ENCODE assay signal across 11 mouse cellular contexts in genomic region chr19:45160523-45160922, GRCm38 (mm10). TPM values are rescaled to one million over a fixed set of nuclear protein-coding genes. Genes with fewer than 3 reads are reported as not detected.
DNase-seq lines count a peak whose midpoint lies in the region; ATAC-seq and TF ChIP-seq lines count a peak whose summit lies in the region.
"Had no signal": no experiment of that assay in that cellular context is flagged by ENCODE, and none has a peak within 500 bp of the region (broad histone marks: within the 10 kb centered on the region; RNA-seq: fewer than 3 reads in every experiment).

No protein-coding gene starts in this region.

- TF ChIP-seq CTCF in heart, adult 2 months (IDR thresholded peaks at IDR 0.05) = no peak

- WGBS in heart, embryonic 15.5 days = 3% methylated on average over 5 of the region's 5 CpGs
- WGBS in heart, adult 2 months = 1% methylated on average over 5 of the region's 5 CpGs
- WGBS in midbrain, embryonic 13.5 days = 0% methylated on average over 5 of the region's 5 CpGs
- WGBS in midbrain, embryonic 14.5 days = 0% methylated on average over 5 of the region's 5 CpGs
- 5% methylated on average over 5 of the region's 5 CpGs for WGBS in liver, embryonic 12.5 days (ENCODE audit: insufficient replicate concordance)

- peaks cover 6% of the 10 kb centered on the region for H3K4me1 ChIP-seq in heart, embryonic 15.5 days (replicated peaks)
- no peaks in the 10 kb centered on the region for H3K4me1 ChIP-seq in heart, adult 2 months (ENCODE audit: control insufficient read depth, insufficient read depth, low read length)
- H3K4me1 ChIP-seq in midbrain, embryonic 13.5 days (replicated peaks) = no peaks in the 10 kb centered on the region
- no peaks in the 10 kb centered on the region for H3K4me1 ChIP-seq in midbrain, embryonic 14.5 days (ENCODE audit: control insufficient read depth, insufficient read depth, low read length)
- H3K4me1 ChIP-seq in liver, embryonic 12.5 days = no peaks in the 10 kb centered on the region

- TF ChIP-seq POLR2A in heart, adult 2 months (IDR thresholded peaks at IDR 0.05; ENCODE audit: insufficient read depth, low read depth, low read length) = no peak

- no peaks in the 10 kb centered on the region for H3K36me3 ChIP-seq in heart, embryonic 15.5 days
- H3K36me3 ChIP-seq in heart, adult 2 months (ENCODE audit: control insufficient read depth, insufficient read depth, low read length) = no peaks in the 10 kb centered on the region
- no peaks in the 10 kb centered on the region for H3K36me3 ChIP-seq in midbrain, embryonic 13.5 days
- no peaks in the 10 kb centered on the region for H3K36me3 ChIP-seq in midbrain, embryonic 14.5 days (ENCODE audit: control insufficient read depth, insufficient read depth, low read length)
- no peaks in the 10 kb centered on the region for H3K36me3 ChIP-seq in liver, embryonic 12.5 days

- H3K4me3 ChIP-seq in heart, embryonic 15.5 days = peak overlapping the region; percentile 16; the same call in 1 of the 2 replicates
- H3K4me3 ChIP-seq in heart, adult 2 months = no peak overlapping the region
- H3K4me3 ChIP-seq in midbrain, embryonic 13.5 days (replicated peaks) = no peak overlapping the region
- H3K4me3 ChIP-seq in midbrain, embryonic 14.5 days (replicated peaks; ENCODE audit: low read depth, low read length) = no peak overlapping the region
- H3K4me3 ChIP-seq in liver, embryonic 12.5 days = no peak overlapping the region

- H3K27ac ChIP-seq in heart, embryonic 15.5 days = no peak overlapping the region
- H3K27ac ChIP-seq in heart, adult 2 months = no peak overlapping the region
- no peak overlapping the region for H3K27ac ChIP-seq in midbrain, embryonic 13.5 days
- no peak overlapping the region for H3K27ac ChIP-seq in midbrain, embryonic 14.5 days (replicated peaks; ENCODE audit: low read depth, low read length)
- no peak overlapping the region for H3K27ac ChIP-seq in liver, embryonic 12.5 days

- H3K9ac ChIP-seq in heart, embryonic 15.5 days = no peak overlapping the region
- no peak overlapping the region for H3K9ac ChIP-seq in heart, adult 2 months (ENCODE audit: low read depth, low read length)
- H3K9ac ChIP-seq in midbrain, embryonic 13.5 days (replicated peaks) = no peak overlapping the region
- H3K9ac ChIP-seq in midbrain, embryonic 14.5 days (replicated peaks; ENCODE audit: low read length) = no peak overlapping the region
- no peak overlapping the region for H3K9ac ChIP-seq in liver, embryonic 12.5 days
- H3K9ac ChIP-seq: forebrain, postnatal 0 days had no signal

- intact Hi-C loops in heart, adult 2 months (cut with DNase I) = loop anchor here (2.0 kb wide), 1 partner anchor 86 kb away; the partner anchor contains the start of gene Kazald1

- no peak for TF ChIP-seq EP300 in heart, adult 2 months (IDR thresholded peaks at IDR 0.05; ENCODE audit: insufficient read depth, low read depth, low read length)

- peak overlapping the region; percentile 45 for H3K4me2 ChIP-seq in heart, embryonic 15.5 days
- no peak overlapping the region for H3K4me2 ChIP-seq in midbrain, embryonic 13.5 days (replicated peaks)
- no peak overlapping the region for H3K4me2 ChIP-seq in midbrain, embryonic 14.5 days (ENCODE audit: low read length)
- peak overlapping the region; percentile 39 for H3K4me2 ChIP-seq in liver, embryonic 12.5 days

- ATAC-seq in heart, embryonic 15.5 days (replicated peaks; ENCODE audit: insufficient number of reproducible peaks, insufficient read depth, low FRiP score, low read depth) = no peak
- 0 out of 2 replicates have a peak, but pooled peaks have one; percentile 34 for ATAC-seq in midbrain, embryonic 13.5 days
- ATAC-seq in midbrain, embryonic 14.5 days (ENCODE audit: low FRiP score, low TSS enrichment) = no peak
- no peak for ATAC-seq in liver, embryonic 12.5 days
- ATAC-seq in erythroid progenitor cell, adult 5-6 weeks (replicated peaks; ENCODE audit: low FRiP score, poor library complexity, severe bottlenecking) = no peak

- H3K79me2 ChIP-seq in heart, adult 2 months (replicated peaks; ENCODE audit: control insufficient read depth, insufficient read depth, low read length) = no peaks in the 10 kb centered on the region

- no peaks in the 10 kb centered on the region for H3K9me3 ChIP-seq in heart, embryonic 15.5 days (replicated peaks)
- H3K9me3 ChIP-seq in midbrain, embryonic 13.5 days = no peaks in the 10 kb centered on the region
- no peaks in the 10 kb centered on the region for H3K9me3 ChIP-seq in midbrain, embryonic 14.5 days (ENCODE audit: control insufficient read depth, low read length)
- no peaks in the 10 kb centered on the region for H3K9me3 ChIP-seq in liver, embryonic 12.5 days (replicated peaks)

- peaks cover 100% of the 10 kb centered on the region for H3K27me3 ChIP-seq in heart, embryonic 15.5 days
- H3K27me3 ChIP-seq in heart, adult 2 months (ENCODE audit: control insufficient read depth, insufficient read depth, low read length) = peaks cover 21% of the 10 kb centered on the region
- H3K27me3 ChIP-seq in midbrain, embryonic 13.5 days = peaks cover 100% of the 10 kb centered on the region
- H3K27me3 ChIP-seq in midbrain, embryonic 14.5 days (ENCODE audit: control insufficient read depth, insufficient read depth, low read length) = peaks cover 96% of the 10 kb centered on the region
- H3K27me3 ChIP-seq in liver, embryonic 12.5 days (replicated peaks) = peaks cover 100% of the 10 kb centered on the region

- DNase-seq in heart, adult 2 months = no peak
- no peak for DNase-seq in midbrain, embryonic 14.5 days
- no peak for DNase-seq in frontal cortex, postnatal 36 days (ENCODE audit: low spot score in 2 of 2)
- no peak for DNase-seq in layer of hippocampus, postnatal 25 days (ENCODE audit: extremely low spot score in 1 of 2, low spot score in 1 of 2)

RNA-seq across cellular contexts. Expression of gene Tlx1, which starts 10.0 kb away (rescaled TPM):
- 0.28 and 0.40 TPM in 2 replicates for polyA plus RNA-seq in heart, embryonic 15.5 days (2015; fragmentation: Nextera tagmentation; extraction: Ambion mirVana)
- total RNA-seq in heart, adult 2 months (2021) = under 1 TPM; 0.10 to 0.11 TPM
- polyA plus RNA-seq in heart, adult 2 months (2012; rRNA removed) = 0.09 and 0.20 TPM in 2 replicates
- polyA plus RNA-seq in midbrain, embryonic 13.5 days (2015; fragmentation: Nextera tagmentation; extraction: Ambion mirVana) = 0.07 TPM in 1 of 2 replicates, not detected in the other
- polyA plus RNA-seq in midbrain, embryonic 14.5 days (2014; fragmentation: Nextera tagmentation; extraction: Ambion mirVana) = not detected in 2 replicates
- polyA plus RNA-seq in liver, embryonic 12.5 days (2016; fragmentation: Nextera tagmentation; extraction: Ambion mirVana) = not detected in 2 replicates
- total RNA-seq in erythroid progenitor cell, adult 5-6 weeks (2015; ENCODE audit: low replicate concordance) = not detected in 2 replicates
- not detected in 2 replicates for total RNA-seq in erythroid progenitor cell, adult 5-6 weeks (2017; ENCODE audit: low replicate concordance)
- total RNA-seq in layer of hippocampus, postnatal 25 days (2021) = not detected
- total RNA-seq: forebrain, postnatal 0 days; layer of hippocampus, adult 18-20 months had no signal
- polyA plus RNA-seq: forebrain, postnatal 0 days; lung, embryonic 16.5 days had no signal

Comparison
In these comparisons a context has a peak if more than half of its experiments do, and no peak if none do; other contexts are left out.
1. H3K4me2 ChIP-seq: peak in heart, embryonic 15.5 days (single experiment) and liver, embryonic 12.5 days (single experiment); none in midbrain, embryonic 13.5 days (single experiment) and midbrain, embryonic 14.5 days (single experiment).